Mouse (Mus musculus): ENCODE measurements around the gene AI413582. TPM values are rescaled to one million over a fixed set of nuclear protein-coding genes. Genes with fewer than 3 reads are reported as not detected.

The AI413582 gene
- polyA plus RNA-seq, 1 experiment from 2014 or later = 13.3 TPM

DNA sequence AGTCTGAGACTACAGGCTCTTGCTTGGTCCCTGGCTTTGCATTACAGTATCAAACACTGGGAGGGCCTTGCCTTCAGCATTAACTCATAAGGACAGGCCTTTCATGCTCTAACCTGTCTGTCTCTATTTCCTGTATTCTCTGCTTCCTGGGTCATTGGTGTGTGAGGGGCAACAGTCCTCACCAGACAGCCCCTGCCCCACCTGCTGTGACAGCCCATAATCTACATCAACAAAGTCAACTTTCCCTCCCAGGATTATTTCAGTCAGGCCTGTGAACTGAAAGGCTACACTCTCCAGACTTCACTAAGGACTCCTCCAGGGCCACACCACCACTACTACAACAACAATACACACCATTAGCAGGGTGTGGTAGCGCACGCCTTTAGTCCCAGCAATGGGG is 37.5 kb upstream of the AI413582 start:
- ATAC-seq (replicated peaks; ENCODE audit: insufficient number of reproducible peaks, low FRiP score, low TSS enrichment, low read depth) (no peak), DNase-seq (ENCODE audit: low spot score) (no peak)
- Histone ChIP-seq H3K9ac (replicated peaks; ENCODE audit: low read length) (no peak overlapping the region), H3K4me3 (ENCODE audit: low read depth, low read length) (no peak overlapping the region), H3K4me2 (ENCODE audit: low read depth, low read length) (no peak overlapping the region), H3K27me3 (ENCODE audit: control insufficient read depth, insufficient read depth, low read length) (no peaks in the 10 kb centered on the region), H3K4me1 (ENCODE audit: control insufficient read depth, insufficient read depth, low read length) (no peaks in the 10 kb centered on the region), H3K9me3 (replicated peaks; ENCODE audit: control insufficient read depth, low read length) (no peaks in the 10 kb centered on the region), H3K36me3 (replicated peaks; ENCODE audit: control insufficient read depth, insufficient read depth, low read depth, low read length) (no peaks in the 10 kb centered on the region; the same call in 1 of the 2 replicates), H3K27ac (replicated peaks; ENCODE audit: low read depth, low read length) (no peak overlapping the region)
- 83% methylated on average over 2 of the region's 2 CpGs for WGBS

- Histone ChIP-seq H3K9ac (replicated peaks; ENCODE audit: low read length) (no peak overlapping the region), H3K9me3 (replicated peaks; ENCODE audit: control insufficient read depth, low read length) (no peaks in the 10 kb centered on the region), H3K27ac (replicated peaks; ENCODE audit: low read depth, low read length) (no peak overlapping the region), H3K4me1 (ENCODE audit: control insufficient read depth, insufficient read depth, low read length) (no peaks in the 10 kb centered on the region), H3K27me3 (ENCODE audit: control insufficient read depth, insufficient read depth, low read length) (no peaks in the 10 kb centered on the region), H3K4me3 (ENCODE audit: low read depth, low read length) (no peak overlapping the region), H3K4me2 (ENCODE audit: low read depth, low read length) (no peak overlapping the region), H3K36me3 (replicated peaks; ENCODE audit: control insufficient read depth, insufficient read depth, low read depth, low read length) (peaks cover 3% of the 10 kb centered on the region; the same call in 1 of the 2 replicates)
- ATAC-seq (replicated peaks; ENCODE audit: insufficient number of reproducible peaks, low FRiP score, low TSS enrichment, low read depth) (no peak), DNase-seq (ENCODE audit: low spot score) (no peak)
- WGBS = 84% methylated on average over 5 of the region's 5 CpGs
These were observed 35.3 kb upstream of the AI413582 start for GRCm38 (mm10) chr17:27600869-27601268.

DNA sequence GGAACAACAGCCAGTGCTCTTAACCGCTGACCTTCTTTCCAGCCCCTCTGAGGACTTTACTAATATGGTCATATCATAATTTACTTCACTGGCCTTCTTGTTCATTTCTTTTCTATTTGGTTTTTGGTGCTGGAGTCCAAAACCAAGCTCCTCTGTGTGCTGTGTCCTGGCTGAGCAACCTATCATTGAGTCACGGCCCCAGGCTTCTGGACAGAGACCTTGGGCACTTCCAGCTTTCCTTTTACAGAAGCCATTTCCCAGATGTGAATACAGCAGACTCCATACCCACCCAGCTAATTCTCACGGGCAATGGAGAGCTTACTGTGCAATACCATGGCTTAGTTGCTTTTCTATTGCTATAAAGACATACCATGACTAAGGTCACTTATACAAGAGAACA is 34.7 kb upstream of the AI413582 start:
- peaks cover 8% of the 10 kb centered on the region for H3K36me3 ChIP-seq (replicated peaks; ENCODE audit: control insufficient read depth, insufficient read depth, low read depth, low read length)
- no peaks in the 10 kb centered on the region for H3K4me1 ChIP-seq (ENCODE audit: control insufficient read depth, insufficient read depth, low read length)
- 92% methylated on average over 3 of the region's 3 CpGs for WGBS
- H3K9me3 ChIP-seq (replicated peaks; ENCODE audit: control insufficient read depth, low read length) = no peaks in the 10 kb centered on the region
- no peak overlapping the region for H3K9ac ChIP-seq (replicated peaks; ENCODE audit: low read length)
- H3K27me3 ChIP-seq (ENCODE audit: control insufficient read depth, insufficient read depth, low read length) = no peaks in the 10 kb centered on the region
- DNase-seq (ENCODE audit: low spot score) (no peak), ATAC-seq (replicated peaks; ENCODE audit: insufficient number of reproducible peaks, low FRiP score, low TSS enrichment, low read depth) (no peak)
- H3K27ac ChIP-seq (replicated peaks; ENCODE audit: low read depth, low read length) = no peak overlapping the region
- no peak overlapping the region for H3K4me3 ChIP-seq (ENCODE audit: low read depth, low read length)
- no peak overlapping the region for H3K4me2 ChIP-seq (ENCODE audit: low read depth, low read length)

DNA sequence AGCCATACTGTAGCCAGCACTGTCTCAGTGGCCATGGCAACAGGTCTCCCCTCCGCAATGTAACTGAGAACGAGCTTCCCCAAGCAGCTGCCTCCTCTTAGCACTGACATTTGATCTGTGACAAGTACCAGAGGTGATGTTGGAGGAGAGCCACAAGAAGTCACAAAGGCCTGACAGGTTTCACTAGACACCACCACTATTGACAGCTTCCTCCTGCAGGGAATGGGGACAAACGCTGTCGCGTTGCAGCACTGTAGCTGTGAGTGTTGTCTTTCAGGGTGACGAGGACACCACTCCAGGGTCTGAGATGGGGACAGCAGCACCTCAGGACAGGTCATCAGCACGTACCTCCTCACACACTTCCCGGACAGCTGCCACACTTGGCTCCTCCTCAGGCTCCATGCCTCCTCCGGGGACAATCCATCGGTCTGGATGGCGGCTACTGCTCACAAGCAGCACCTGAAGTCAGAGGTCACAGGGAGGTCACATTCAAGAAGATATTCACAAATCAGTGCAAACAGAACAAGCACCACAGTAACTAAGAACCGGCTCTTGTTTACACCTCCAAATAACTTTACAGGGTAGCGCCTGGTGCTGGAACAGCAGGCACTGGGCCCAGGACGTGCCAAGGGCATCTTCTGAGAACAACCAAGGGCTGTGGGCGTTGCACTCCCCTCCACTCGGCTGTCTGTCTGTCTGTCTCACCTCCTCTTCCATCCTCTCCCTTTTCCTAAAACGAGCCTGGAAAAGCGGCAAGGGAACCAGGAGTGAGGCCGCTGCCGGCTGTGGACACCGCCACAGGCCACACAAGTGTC is 31.0 kb upstream of the AI413582 start:
- no peak overlapping the region for H3K27ac ChIP-seq (replicated peaks; ENCODE audit: low read depth, low read length)
- no peak overlapping the region for H3K4me2 ChIP-seq (ENCODE audit: low read depth, low read length)
- H3K4me3 ChIP-seq (ENCODE audit: low read depth, low read length) = no peak overlapping the region
- H3K27me3 ChIP-seq (ENCODE audit: control insufficient read depth, insufficient read depth, low read length) = no peaks in the 10 kb centered on the region
- H3K36me3 ChIP-seq (replicated peaks; ENCODE audit: control insufficient read depth, insufficient read depth, low read depth, low read length) = peaks cover 16% of the 10 kb centered on the region
- DNase-seq (ENCODE audit: low spot score) (no peak), ATAC-seq (replicated peaks; ENCODE audit: insufficient number of reproducible peaks, low FRiP score, low TSS enrichment, low read depth) (0 out of 2 replicates have a peak, but pooled peaks have one; percentile 25)
- H3K9me3 ChIP-seq (replicated peaks; ENCODE audit: control insufficient read depth, low read length) = no peaks in the 10 kb centered on the region
- no peak overlapping the region for H3K9ac ChIP-seq (replicated peaks; ENCODE audit: low read length)
- WGBS = 80% methylated on average over 21 of the region's 21 CpGs
- no peaks in the 10 kb centered on the region for H3K4me1 ChIP-seq (ENCODE audit: control insufficient read depth, insufficient read depth, low read length)

DNA sequence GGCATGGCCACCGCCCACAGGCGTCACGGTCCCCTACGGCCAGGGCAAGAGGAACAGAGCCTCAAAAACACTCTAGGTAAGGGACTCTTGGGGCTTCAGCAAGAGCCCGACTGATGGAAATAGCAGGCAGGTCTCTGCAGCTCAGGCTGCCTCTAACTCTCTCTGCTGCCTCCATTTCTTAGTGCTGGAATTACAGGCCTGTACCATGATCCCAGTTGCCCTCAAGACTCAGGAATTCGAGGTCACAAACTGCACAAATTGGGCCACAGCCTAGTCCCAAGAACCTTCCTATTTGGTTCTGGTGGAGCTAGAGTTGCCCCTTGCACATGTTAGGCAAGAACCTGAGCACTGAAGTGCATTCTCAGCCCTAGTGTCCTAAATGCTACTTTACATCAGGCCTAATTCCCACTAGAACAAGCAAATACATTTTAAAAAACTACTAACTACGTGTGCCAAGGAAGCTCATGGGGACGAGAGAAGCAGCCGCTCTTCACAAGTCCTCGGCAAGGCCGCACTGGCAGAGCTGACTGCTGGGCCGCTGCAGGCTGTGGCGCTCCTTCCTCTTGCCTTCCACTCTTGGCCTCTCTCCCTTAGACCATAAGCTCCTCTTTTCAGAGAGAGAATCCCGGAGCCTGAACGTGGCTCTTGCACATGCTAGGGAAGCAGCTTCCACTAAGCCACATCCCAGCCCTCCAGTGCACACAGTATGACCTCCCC is 30.3 kb upstream of the AI413582 start:
- H3K4me1 ChIP-seq (ENCODE audit: control insufficient read depth, insufficient read depth, low read length) = no peaks in the 10 kb centered on the region
- H3K4me2 ChIP-seq (ENCODE audit: low read depth, low read length) = no peak overlapping the region
- no peak overlapping the region for H3K27ac ChIP-seq (replicated peaks; ENCODE audit: low read depth, low read length)
- whole genome bisulfite sequencing = 90% methylated on average over 15 of the region's 15 CpGs
- no peak for DNase-seq (ENCODE audit: low spot score)
- ATAC-seq (replicated peaks; ENCODE audit: insufficient number of reproducible peaks, low FRiP score, low TSS enrichment, low read depth) = no peak
- H3K9ac ChIP-seq (replicated peaks; ENCODE audit: low read length) = no peak overlapping the region; the same call in none of the 2 replicates
- no peaks in the 10 kb centered on the region for H3K27me3 ChIP-seq (ENCODE audit: control insufficient read depth, insufficient read depth, low read length)
- no peaks in the 10 kb centered on the region for H3K9me3 ChIP-seq (replicated peaks; ENCODE audit: control insufficient read depth, low read length)
- H3K4me3 ChIP-seq (ENCODE audit: low read depth, low read length) = no peak overlapping the region
- H3K36me3 ChIP-seq (replicated peaks; ENCODE audit: control insufficient read depth, insufficient read depth, low read depth, low read length) = peaks cover 16% of the 10 kb centered on the region

DNA sequence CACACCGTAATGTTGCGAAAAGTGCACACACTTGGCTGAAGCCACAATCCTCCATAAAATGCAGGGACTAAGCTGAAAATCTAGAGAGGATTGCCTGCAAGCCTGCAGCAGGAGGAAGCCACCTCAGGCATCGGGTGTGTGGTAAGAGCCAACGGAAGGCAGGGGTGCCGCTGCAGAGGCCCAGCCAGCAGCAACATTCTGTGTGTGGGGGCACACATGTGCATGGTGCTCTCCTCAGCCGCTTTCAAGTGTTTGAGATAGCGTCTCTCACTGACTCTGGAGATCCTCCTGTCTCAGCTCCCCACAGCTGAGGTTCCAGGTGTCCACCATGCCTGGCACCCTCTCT is 27.0 kb upstream of the AI413582 start:
- no peak for DNase-seq (ENCODE audit: low spot score)
- 94% methylated on average over 7 of the region's 7 CpGs for WGBS
- no peak overlapping the region for H3K4me3 ChIP-seq (ENCODE audit: low read depth, low read length)

GRCm38 (mm10) chr17:27591826-27592564 is 26.4 kb upstream of the AI413582 start:
- Histone ChIP-seq H3K4me1 (ENCODE audit: control insufficient read depth, insufficient read depth, low read length) (no peaks in the 10 kb centered on the region), H3K27ac (replicated peaks; ENCODE audit: low read depth, low read length) (no peak overlapping the region), H3K36me3 (replicated peaks; ENCODE audit: control insufficient read depth, insufficient read depth, low read depth, low read length) (peaks cover 16% of the 10 kb centered on the region), H3K4me3 (ENCODE audit: low read depth, low read length) (no peak overlapping the region), H3K9me3 (replicated peaks; ENCODE audit: control insufficient read depth, low read length) (no peaks in the 10 kb centered on the region), H3K27me3 (ENCODE audit: control insufficient read depth, insufficient read depth, low read length) (no peaks in the 10 kb centered on the region), H3K9ac (replicated peaks; ENCODE audit: low read length) (no peak overlapping the region), H3K4me2 (ENCODE audit: low read depth, low read length) (no peak overlapping the region)
- no peak for ATAC-seq (replicated peaks; ENCODE audit: insufficient number of reproducible peaks, low FRiP score, low TSS enrichment, low read depth)
- WGBS = 87% methylated on average over 12 of the region's 12 CpGs
- no peak for DNase-seq (ENCODE audit: low spot score)

More for the DNA sequence above, 27.0 kb upstream of the AI413582 start:
- no peaks in the 10 kb centered on the region for H3K9me3 ChIP-seq (replicated peaks; ENCODE audit: control insufficient read depth, low read length)
- H3K9ac ChIP-seq (replicated peaks; ENCODE audit: low read length) = no peak overlapping the region
- ATAC-seq (replicated peaks; ENCODE audit: insufficient number of reproducible peaks, low FRiP score, low TSS enrichment, low read depth) = no peak
- no peaks in the 10 kb centered on the region for H3K4me1 ChIP-seq (ENCODE audit: control insufficient read depth, insufficient read depth, low read length)
- peaks cover 16% of the 10 kb centered on the region for H3K36me3 ChIP-seq (replicated peaks; ENCODE audit: control insufficient read depth, insufficient read depth, low read depth, low read length)
- H3K27me3 ChIP-seq (ENCODE audit: control insufficient read depth, insufficient read depth, low read length) = no peaks in the 10 kb centered on the region
- no peak overlapping the region for H3K27ac ChIP-seq (replicated peaks; ENCODE audit: low read depth, low read length)
- no peak overlapping the region for H3K4me2 ChIP-seq (ENCODE audit: low read depth, low read length)
